Mouse (Mus musculus): ENCODE results near the gene Pitpnm2. TPM values are rescaled to one million over a fixed set of nuclear protein-coding genes. Genes with fewer than 3 reads are reported as not detected.
"Not testable (repeated sequence)": the region's sequence is repeated elsewhere in the genome, so short reads cannot be mapped to it uniquely, and the experiment has no call there.

Gene Pitpnm2
- polyA plus RNA-seq (2014; fragmentation: Nextera tagmentation; extraction: Ambion mirVana) = 10.2 and 12.0 TPM in 2 replicates

GRCm38 (mm10) chr5:124249614-124250591, at the start of gene Pitpnm2:
Gene Pitpnm2 (minus strand): TSS chr5:124249760.
- Histone ChIP-seq H3K27me3 (ENCODE audit: control insufficient read depth, insufficient read depth, low read length) (no peaks in the 10 kb centered on the region), H3K4me2 (ENCODE audit: low read length) (peak within 1 kb of the TSS; percentile 76), H3K9ac (ENCODE audit: low read length) (peak within 1 kb of the TSS; percentile 95), H3K4me1 (ENCODE audit: control insufficient read depth in 2 of 2, insufficient read depth in 2 of 2, low read length in 2 of 2) (peaks cover 16 to 33% of the 10 kb centered on the region in 2 experiments), H3K27ac (replicated peaks in 1 of 2; ENCODE audit: control insufficient read depth in 1 of 2, insufficient read depth in 1 of 2, low read depth in 2 of 2, low read length in 2 of 2) (peak within 1 kb of the TSS; percentile 76 to 91), H3K4me3 (ENCODE audit: control insufficient read depth in 1 of 2, insufficient read depth in 1 of 2, low read depth in 1 of 2, low read length in 2 of 2) (peak within 1 kb of the TSS; percentile 72 to 86), H3K36me3 (ENCODE audit: control insufficient read depth, insufficient read depth, low read length) (peaks cover 32% of the 10 kb centered on the region), H3K9me3 (ENCODE audit: control insufficient read depth, low read length) (no peaks in the 10 kb centered on the region)
- WGBS = 1% methylated on average over 73 of the region's 90 CpGs
- peak; percentile 60 for ATAC-seq (ENCODE audit: insufficient number of reproducible peaks, insufficient read depth, low FRiP score, low read depth)

DNA sequence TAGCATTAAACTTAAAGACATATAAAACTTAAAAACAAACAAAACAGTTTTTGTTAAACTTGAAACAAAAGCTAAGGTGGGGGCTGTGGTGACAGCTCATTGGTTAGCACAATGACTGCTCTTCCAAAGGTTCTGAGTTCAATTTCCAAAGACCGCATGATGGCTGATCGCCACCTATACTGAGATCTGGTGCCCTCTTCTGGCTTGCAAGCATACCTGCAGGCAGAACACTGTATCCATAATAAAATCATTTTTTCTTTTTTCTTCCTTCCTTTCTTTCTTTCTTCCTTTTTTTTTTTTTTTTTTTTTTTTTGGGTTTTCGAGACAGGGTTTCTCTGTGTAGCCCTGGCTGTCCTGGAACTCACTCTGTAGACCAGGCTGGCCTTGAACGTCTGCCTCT, 49.7 kb upstream of the Pitpnm2 start:
- not testable (repeated sequence) for H3K27me3 ChIP-seq (ENCODE audit: control insufficient read depth, insufficient read depth, low read length)
- 54% methylated on average over 3 of the region's 4 CpGs for WGBS

GRCm38 (mm10) chr5:124296475-124296874, 46.9 kb upstream of the Pitpnm2 start:
- Histone ChIP-seq H3K9ac (ENCODE audit: low read length) (no peak overlapping the region), H3K27ac (replicated peaks in 1 of 2; ENCODE audit: control insufficient read depth in 1 of 2, insufficient read depth in 1 of 2, low read depth in 2 of 2, low read length in 2 of 2) (no peak overlapping the region), H3K36me3 (ENCODE audit: control insufficient read depth, insufficient read depth, low read length) (peaks cover 72% of the 10 kb centered on the region), H3K27me3 (ENCODE audit: control insufficient read depth, insufficient read depth, low read length) (no peaks in the 10 kb centered on the region), H3K4me1 (ENCODE audit: control insufficient read depth in 2 of 2, insufficient read depth in 2 of 2, low read length in 2 of 2) (peaks cover 2 to 10% of the 10 kb centered on the region in 2 experiments; a peak in 2 of 4 replicates), H3K9me3 (ENCODE audit: control insufficient read depth, low read length) (no peaks in the 10 kb centered on the region), H3K4me2 (ENCODE audit: low read length) (no peak overlapping the region), H3K4me3 (ENCODE audit: control insufficient read depth in 1 of 2, insufficient read depth in 1 of 2, low read depth in 1 of 2, low read length in 2 of 2) (no peak overlapping the region)
- WGBS = 85% methylated on average over 4 of the region's 4 CpGs
- ATAC-seq (ENCODE audit: insufficient number of reproducible peaks, insufficient read depth, low FRiP score, low read depth) = no peak

More for the DNA sequence above, 49.7 kb upstream of the Pitpnm2 start:
- H3K4me3 ChIP-seq (ENCODE audit: control insufficient read depth in 1 of 2, insufficient read depth in 1 of 2, low read depth in 1 of 2, low read length in 2 of 2); H3K9me3 ChIP-seq (ENCODE audit: control insufficient read depth, low read length); H3K27ac ChIP-seq (replicated peaks in 1 of 2; ENCODE audit: control insufficient read depth in 1 of 2, insufficient read depth in 1 of 2, low read depth in 2 of 2, low read length in 2 of 2); ATAC-seq (ENCODE audit: insufficient number of reproducible peaks, insufficient read depth, low FRiP score, low read depth); H3K9ac ChIP-seq (ENCODE audit: low read length); H3K4me2 ChIP-seq (ENCODE audit: low read length): not testable (repeated sequence)
- Histone ChIP-seq H3K4me1 (ENCODE audit: control insufficient read depth in 2 of 2, insufficient read depth in 2 of 2, low read length in 2 of 2) (peaks cover 2 to 10% of the 10 kb centered on the region in 2 experiments; a peak in 2 of 4 replicates), H3K36me3 (ENCODE audit: control insufficient read depth, insufficient read depth, low read length) (peaks cover 66% of the 10 kb centered on the region)

GRCm38 (mm10) chr5:124293967-124294366, 44.4 kb upstream of the Pitpnm2 start:
- Histone ChIP-seq H3K4me3 (ENCODE audit: control insufficient read depth in 1 of 2, insufficient read depth in 1 of 2, low read depth in 1 of 2, low read length in 2 of 2) (no peak overlapping the region), H3K27ac (replicated peaks in 1 of 2; ENCODE audit: control insufficient read depth in 1 of 2, insufficient read depth in 1 of 2, low read depth in 2 of 2, low read length in 2 of 2) (peak overlapping the region; percentile 55 to 64; a peak in 3 of 4 replicates), H3K9ac (ENCODE audit: low read length) (no peak overlapping the region), H3K4me1 (ENCODE audit: control insufficient read depth in 2 of 2, insufficient read depth in 2 of 2, low read length in 2 of 2) (no peaks in the 10 kb centered on the region), H3K27me3 (ENCODE audit: control insufficient read depth, insufficient read depth, low read length) (no peaks in the 10 kb centered on the region), H3K36me3 (ENCODE audit: control insufficient read depth, insufficient read depth, low read length) (peaks cover 85% of the 10 kb centered on the region), H3K9me3 (ENCODE audit: control insufficient read depth, low read length) (no peaks in the 10 kb centered on the region), H3K4me2 (ENCODE audit: low read length) (no peak overlapping the region)
- WGBS = 59% methylated on average over 5 of the region's 5 CpGs
- ATAC-seq (ENCODE audit: insufficient number of reproducible peaks, insufficient read depth, low FRiP score, low read depth) = no peak

DNA sequence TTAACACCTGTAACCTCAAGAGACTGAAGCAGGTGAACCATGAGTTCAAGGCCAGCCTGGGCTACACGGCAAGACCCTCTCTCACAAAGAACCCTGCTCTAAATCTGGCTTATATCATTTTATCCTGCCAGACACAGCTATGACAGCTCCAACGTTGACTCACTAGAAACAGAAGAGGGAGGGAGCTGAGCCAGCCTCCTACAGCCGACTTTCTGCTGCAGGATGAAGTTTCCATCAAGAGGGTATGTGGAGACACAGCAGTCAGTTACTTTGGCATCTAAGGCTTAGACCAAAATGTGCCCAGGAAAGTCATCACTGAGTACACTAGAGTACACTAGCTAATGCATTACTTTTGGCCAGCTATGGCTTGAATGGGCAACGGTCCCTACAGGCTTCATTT, 40.7 kb upstream of the Pitpnm2 start:
- no peak for ATAC-seq (ENCODE audit: insufficient number of reproducible peaks, insufficient read depth, low FRiP score, low read depth)
- no peak overlapping the region for H3K4me3 ChIP-seq (ENCODE audit: control insufficient read depth in 1 of 2, insufficient read depth in 1 of 2, low read depth in 1 of 2, low read length in 2 of 2)
- no peaks in the 10 kb centered on the region for H3K4me1 ChIP-seq (ENCODE audit: control insufficient read depth in 2 of 2, insufficient read depth in 2 of 2, low read length in 2 of 2)
- 76% methylated on average over 4 of the region's 4 CpGs for WGBS
- no peak overlapping the region for H3K4me2 ChIP-seq (ENCODE audit: low read length)
- H3K9ac ChIP-seq (ENCODE audit: low read length) = no peak overlapping the region
- no peaks in the 10 kb centered on the region for H3K9me3 ChIP-seq (ENCODE audit: control insufficient read depth, low read length)
- H3K27ac ChIP-seq (replicated peaks in 1 of 2; ENCODE audit: control insufficient read depth in 1 of 2, insufficient read depth in 1 of 2, low read depth in 2 of 2, low read length in 2 of 2) = no peak overlapping the region
- H3K27me3 ChIP-seq (ENCODE audit: control insufficient read depth, insufficient read depth, low read length) = no peaks in the 10 kb centered on the region
- peaks cover 88% of the 10 kb centered on the region for H3K36me3 ChIP-seq (ENCODE audit: control insufficient read depth, insufficient read depth, low read length)

- Histone ChIP-seq H3K9ac (ENCODE audit: low read length) (no peak overlapping the region), H3K9me3 (ENCODE audit: control insufficient read depth, low read length) (no peaks in the 10 kb centered on the region), H3K27ac (replicated peaks in 1 of 2; ENCODE audit: control insufficient read depth in 1 of 2, insufficient read depth in 1 of 2, low read depth in 2 of 2, low read length in 2 of 2) (no peak overlapping the region), H3K4me1 (ENCODE audit: control insufficient read depth in 2 of 2, insufficient read depth in 2 of 2, low read length in 2 of 2) (no peaks in the 10 kb centered on the region), H3K4me2 (ENCODE audit: low read length) (no peak overlapping the region), H3K36me3 (ENCODE audit: control insufficient read depth, insufficient read depth, low read length) (peaks cover 82% of the 10 kb centered on the region), H3K27me3 (ENCODE audit: control insufficient read depth, insufficient read depth, low read length) (no peaks in the 10 kb centered on the region), H3K4me3 (ENCODE audit: control insufficient read depth in 1 of 2, insufficient read depth in 1 of 2, low read depth in 1 of 2, low read length in 2 of 2) (no peak overlapping the region)
- WGBS = 97% methylated on average over 6 of the region's 6 CpGs
- no peak for ATAC-seq (ENCODE audit: insufficient number of reproducible peaks, insufficient read depth, low FRiP score, low read depth)
Measured at GRCm38 (mm10) chr5:124287616-124288247, 38.2 kb upstream of the Pitpnm2 start.

GRCm38 (mm10) chr5:124284330-124284729, 34.8 kb upstream of the Pitpnm2 start:
- no peak for ATAC-seq (ENCODE audit: insufficient number of reproducible peaks, insufficient read depth, low FRiP score, low read depth)
- no peaks in the 10 kb centered on the region for H3K27me3 ChIP-seq (ENCODE audit: control insufficient read depth, insufficient read depth, low read length)
- H3K9ac ChIP-seq (ENCODE audit: low read length) = no peak overlapping the region
- no peak overlapping the region for H3K27ac ChIP-seq (replicated peaks in 1 of 2; ENCODE audit: control insufficient read depth in 1 of 2, insufficient read depth in 1 of 2, low read depth in 2 of 2, low read length in 2 of 2)
- H3K9me3 ChIP-seq (ENCODE audit: control insufficient read depth, low read length) = 0 out of 2 replicates have a peak, but pooled peaks cover 2% of the 10 kb centered on the region
- H3K4me3 ChIP-seq (ENCODE audit: control insufficient read depth in 1 of 2, insufficient read depth in 1 of 2, low read depth in 1 of 2, low read length in 2 of 2) = no peak overlapping the region
- peaks cover 72% of the 10 kb centered on the region for H3K36me3 ChIP-seq (ENCODE audit: control insufficient read depth, insufficient read depth, low read length)
- H3K4me2 ChIP-seq (ENCODE audit: low read length) = no peak overlapping the region
- H3K4me1 ChIP-seq (ENCODE audit: control insufficient read depth in 2 of 2, insufficient read depth in 2 of 2, low read length in 2 of 2) = no peaks in the 10 kb centered on the region
- WGBS = 58% methylated on average over 3 of the region's 3 CpGs
